8 mouse cellular contexts compared by ENCODE assay signal in the genomic region with DNA sequence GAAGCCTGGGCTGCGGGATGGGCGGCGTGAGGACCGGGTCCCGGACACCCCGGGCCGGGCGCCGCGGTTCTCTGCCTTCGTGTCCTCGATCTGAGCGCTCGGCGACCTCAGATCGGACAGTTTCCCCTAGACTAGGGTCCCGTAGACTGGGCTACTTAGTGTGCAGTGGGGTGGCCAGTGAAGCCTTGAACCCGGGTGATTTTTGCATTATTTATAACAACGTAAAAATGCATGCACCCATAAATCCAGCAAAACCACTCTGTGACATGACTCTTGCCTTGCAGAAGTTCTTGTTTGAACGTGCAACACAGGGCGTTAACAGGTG. TPM values are rescaled to one million over a fixed set of nuclear protein-coding genes. Genes with fewer than 3 reads are reported as not detected.
DNase-seq lines count a peak whose midpoint lies in the region; ATAC-seq and TF ChIP-seq lines count a peak whose summit lies in the region.

No protein-coding gene starts in this region.

- no peak for DNase-seq in layer of hippocampus, adult 2 months (ENCODE audit: low spot score in 2 of 2)
- DNase-seq in layer of hippocampus, adult 8-10 months (ENCODE audit: low spot score in 2 of 2): no peak
- no peak for DNase-seq in embryonic facial prominence, embryonic 10.5 days (ENCODE audit: low spot score)
- DNase-seq in hindbrain, postnatal 0 days (ENCODE audit: low spot score): no peak
- DNase-seq in midbrain, postnatal 0 days (ENCODE audit: low spot score): no peak
- DNase-seq in cerebellum, postnatal 14 days: no peak
- no peak for DNase-seq in left cerebral cortex, postnatal 4 days
- no peak for DNase-seq in cerebellum, postnatal 4 days (ENCODE audit: low spot score in 2 of 2)

- peak overlapping the region; percentile 77 for H3K4me3 ChIP-seq in layer of hippocampus, adult 2 months
- H3K4me3 ChIP-seq in embryonic facial prominence, embryonic 10.5 days: peak overlapping the region; percentile 86
- H3K4me3 ChIP-seq in hindbrain, postnatal 0 days (ENCODE audit: low read length): peak overlapping the region; percentile 50
- H3K4me3 ChIP-seq in midbrain, postnatal 0 days (ENCODE audit: low read depth, low read length): peak overlapping the region; percentile 63

- H3K9me3 ChIP-seq in embryonic facial prominence, embryonic 10.5 days: no peaks in the 10 kb centered on the region
- H3K9me3 ChIP-seq in hindbrain, postnatal 0 days (ENCODE audit: low read length): no peaks in the 10 kb centered on the region
- H3K9me3 ChIP-seq in midbrain, postnatal 0 days (ENCODE audit: low read length): no peaks in the 10 kb centered on the region

- TF ChIP-seq CTCF in layer of hippocampus, adult 2 months (conservative IDR thresholded peaks at IDR 0.05): no peak
- no peak for TF ChIP-seq CTCF in hindbrain, postnatal 0 days (IDR thresholded peaks at IDR 0.05; ENCODE audit: low read depth)
- TF ChIP-seq CTCF in midbrain, postnatal 0 days (IDR thresholded peaks at IDR 0.05): no peak

- no peaks in the 10 kb centered on the region for H3K27me3 ChIP-seq in embryonic facial prominence, embryonic 10.5 days (replicated peaks; ENCODE audit: low read depth, poor library complexity, severe bottlenecking)
- no peaks in the 10 kb centered on the region for H3K27me3 ChIP-seq in hindbrain, postnatal 0 days (ENCODE audit: insufficient read depth, low read length)
- H3K27me3 ChIP-seq in midbrain, postnatal 0 days (ENCODE audit: insufficient read depth, low read length): no peaks in the 10 kb centered on the region

- H3K27ac ChIP-seq in layer of hippocampus, adult 2 months: peak overlapping the region; percentile 78; the same call in 1 of the 2 replicates
- peak overlapping the region; percentile 95 for H3K27ac ChIP-seq in embryonic facial prominence, embryonic 10.5 days (replicated peaks)
- no peak overlapping the region for H3K27ac ChIP-seq in hindbrain, postnatal 0 days
- no peak overlapping the region for H3K27ac ChIP-seq in midbrain, postnatal 0 days (ENCODE audit: low read depth, low read length)

- peaks cover 43% of the 10 kb centered on the region for H3K36me3 ChIP-seq in embryonic facial prominence, embryonic 10.5 days (replicated peaks)
- 0 out of 2 replicates have a peak, but pooled peaks cover 14% of the 10 kb centered on the region for H3K36me3 ChIP-seq in hindbrain, postnatal 0 days (ENCODE audit: insufficient read depth, low read length)
- H3K36me3 ChIP-seq in midbrain, postnatal 0 days (ENCODE audit: insufficient read depth, low read length): peaks cover 6% of the 10 kb centered on the region; the same call in 1 of the 2 replicates

- peaks cover 23% of the 10 kb centered on the region for H3K4me1 ChIP-seq in embryonic facial prominence, embryonic 10.5 days
- H3K4me1 ChIP-seq in hindbrain, postnatal 0 days (ENCODE audit: insufficient read depth, low read length): peaks cover 6% of the 10 kb centered on the region
- peaks cover 6% of the 10 kb centered on the region for H3K4me1 ChIP-seq in midbrain, postnatal 0 days (ENCODE audit: insufficient read depth, low read length)

- intact Hi-C loops in left cerebral cortex, postnatal 4 days (cut with DNase I): no loop called here

- 0% methylated on average over 21 of the region's 21 CpGs for WGBS in embryonic facial prominence, embryonic 10.5 days
- under 1% methylated on average over 21 of the region's 21 CpGs for WGBS in hindbrain, postnatal 0 days
- under 1% methylated on average over 21 of the region's 21 CpGs for WGBS in midbrain, postnatal 0 days

- ATAC-seq in hindbrain, postnatal 0 days: peak; percentile 41; the same call in 1 of the 2 replicates
- ATAC-seq in midbrain, postnatal 0 days (ENCODE audit: low FRiP score): peak; percentile 26

- H3K4me2 ChIP-seq in hindbrain, postnatal 0 days (ENCODE audit: low read depth, low read length): peak overlapping the region; percentile 65
- peak overlapping the region; percentile 91 for H3K4me2 ChIP-seq in midbrain, postnatal 0 days (ENCODE audit: low read depth, low read length, poor library complexity, severe bottlenecking)

- peak overlapping the region; percentile 44 for H3K9ac ChIP-seq in hindbrain, postnatal 0 days (replicated peaks; ENCODE audit: low read length)
- peak overlapping the region; percentile 72 for H3K9ac ChIP-seq in midbrain, postnatal 0 days (replicated peaks; ENCODE audit: low read length, poor library complexity, severe bottlenecking)

RNA-seq across cellular contexts. Expression of a gene that starts 0.3 kb away (rescaled TPM):
- 10 to 100 TPM; 24.8 to 25.7 TPM for total RNA-seq in layer of hippocampus, adult 2 months (2021)
- total RNA-seq in layer of hippocampus, adult 8-10 months (2022): 10 to 100 TPM; 22.8 to 36.2 (median 31.2) TPM
- 54.9 and 55.0 TPM in 2 replicates for polyA plus RNA-seq in embryonic facial prominence, embryonic 10.5 days (2016; fragmentation: Nextera tagmentation; extraction: Ambion mirVana)
- 143 and 146 TPM in 2 replicates for total RNA-seq in hindbrain, postnatal 0 days (2014; rRNA removed)
- 69.8 and 71.9 TPM in 2 replicates for polyA plus RNA-seq in hindbrain, postnatal 0 days (2015; fragmentation: Nextera tagmentation; extraction: Ambion mirVana)
- 113 and 115 TPM in 2 replicates for total RNA-seq in midbrain, postnatal 0 days (2014; rRNA removed)
- polyA plus RNA-seq in midbrain, postnatal 0 days (2015; fragmentation: Nextera tagmentation; extraction: Ambion mirVana): 70.6 and 73.0 TPM in 2 replicates
- 10 to 100 TPM; 72.5 to 75.3 TPM for total RNA-seq in left cerebral cortex, postnatal 4 days (2021)

RNA-seq across cellular contexts. Expression of a gene that starts 0.5 kb away (rescaled TPM):
- total RNA-seq in layer of hippocampus, adult 2 months (2021): 10 to 100 TPM; 18.6 to 20.4 TPM
- 10 to 100 TPM; 19.0 to 20.6 (median 19.4) TPM for total RNA-seq in layer of hippocampus, adult 8-10 months (2022)
- polyA plus RNA-seq in embryonic facial prominence, embryonic 10.5 days (2016; fragmentation: Nextera tagmentation; extraction: Ambion mirVana): 33.2 and 34.4 TPM in 2 replicates
- total RNA-seq in hindbrain, postnatal 0 days (2014; rRNA removed): 34.4 and 39.1 TPM in 2 replicates
- 35.9 and 36.8 TPM in 2 replicates for polyA plus RNA-seq in hindbrain, postnatal 0 days (2015; fragmentation: Nextera tagmentation; extraction: Ambion mirVana)
- total RNA-seq in midbrain, postnatal 0 days (2014; rRNA removed): 28.8 and 39.9 TPM in 2 replicates
- 38.6 and 39.0 TPM in 2 replicates for polyA plus RNA-seq in midbrain, postnatal 0 days (2015; fragmentation: Nextera tagmentation; extraction: Ambion mirVana)
- total RNA-seq in left cerebral cortex, postnatal 4 days (2021): 10 to 100 TPM; 26.8 to 28.8 TPM

Comparison
In these comparisons a context has a peak if more than half of its experiments do, and no peak if none do; other contexts are left out.
1. H3K27ac ChIP-seq: peak in layer of hippocampus, adult 2 months (single experiment) and embryonic facial prominence, embryonic 10.5 days (single experiment); none in hindbrain, postnatal 0 days (single experiment) and midbrain, postnatal 0 days (single experiment).
2. Peak in every context shown above with its lines, with median percentiles within 50 percentile points of each other: H3K4me3 ChIP-seq.